Mouse (Mus musculus): ENCODE measurements around the gene Rnf207.

- TF ChIP-seq CTCF (IDR thresholded peaks at IDR 0.05; ENCODE audit: borderline replicate concordance, control insufficient read depth, extremely low read depth, insufficient read depth, low read length, poor library complexity): no peak
- TF ChIP-seq POLR2A (IDR thresholded peaks at IDR 0.05; ENCODE audit: control insufficient read depth, extremely low read depth, insufficient read depth, low read length, poor library complexity): no peak
These were observed 32.9 kb upstream of the Rnf207 start for GRCm38 (mm10) chr4:152351422-152352305.
